Mouse (Mus musculus) embryonic facial prominence, embryonic 12.5 days (tissue): ENCODE data around the gene Sirt7. TPM values are rescaled to one million over a fixed set of nuclear protein-coding genes. Genes with fewer than 3 reads are reported as not detected.

Experiments used
- ATAC-seq: fragments of 200-750 bp; cut with Nextera tagmentation; 2 replicates; pipeline ENCODE4 v1.8.0; 2017; ENCODE audit not compliant: insufficient number of reproducible peaks, insufficient read depth, low FRiP score, low TSS enrichment
- H3K27ac ChIP-seq: fragments of 300-500 bp; sonication (generic); 2 replicates; pipeline ENCODE4 v1.5.1; 2016; ENCODE audit warnings: mild to moderate bottlenecking
- H3K27me3 ChIP-seq: fragments of 300-500 bp; sonication (generic); 2 replicates; pipeline ENCODE4 v1.6.1; 2016; ENCODE audit warnings: mild to moderate bottlenecking, moderate library complexity
- H3K36me3 ChIP-seq: fragments of 300-500 bp; sonication (generic); 2 replicates; pipeline ENCODE4 v1.6.1; 2016; ENCODE audit warnings: mild to moderate bottlenecking
- H3K4me1 ChIP-seq: fragments of 300-500 bp; sonication (generic); 2 replicates; pipeline ENCODE4 v1.6.1; 2016
- H3K4me2 ChIP-seq: fragments of 300-500 bp; sonication (generic); replicated peaks from 2 replicates; pipeline ENCODE4 v1.6.1; 2016; ENCODE audit warnings: mild to moderate bottlenecking, moderate library complexity
- H3K4me3 ChIP-seq: fragments of 300-500 bp; sonication (generic); 2 replicates; pipeline ENCODE4 v1.5.1; 2016; ENCODE audit warnings: mild to moderate bottlenecking
- H3K9ac ChIP-seq: fragments of 300-500 bp; sonication (generic); 2 replicates; pipeline ENCODE4 v1.6.1; 2016; ENCODE audit warnings: mild to moderate bottlenecking, moderate library complexity
- H3K9me3 ChIP-seq: fragments of 300-500 bp; sonication (generic); 2 replicates; pipeline ENCODE4 v1.6.1; 2016; ENCODE audit warnings: mild to moderate bottlenecking, moderate library complexity
- WGBS: fragments of 180-500 bp; shearing (Covaris S2); methylation state at CpG from one replicate; pipeline ENCODE4 v1.1.7; 2016; 5-methylcytosine and 5-hydroxymethylcytosine counted together
- polyA plus RNA-seq: library from polyadenylated mRNA; unstranded; fragments of >200 nt; fragmentation: Nextera tagmentation; extraction: Ambion mirVana; gene quantifications from 2 replicates; pipeline ENCODE4 v1.2.1, GENCODE M21; 2016

Sirt7 gene
- polyA plus RNA-seq, 1 experiment from 2014 or later, result 30.4 TPM

DNA sequence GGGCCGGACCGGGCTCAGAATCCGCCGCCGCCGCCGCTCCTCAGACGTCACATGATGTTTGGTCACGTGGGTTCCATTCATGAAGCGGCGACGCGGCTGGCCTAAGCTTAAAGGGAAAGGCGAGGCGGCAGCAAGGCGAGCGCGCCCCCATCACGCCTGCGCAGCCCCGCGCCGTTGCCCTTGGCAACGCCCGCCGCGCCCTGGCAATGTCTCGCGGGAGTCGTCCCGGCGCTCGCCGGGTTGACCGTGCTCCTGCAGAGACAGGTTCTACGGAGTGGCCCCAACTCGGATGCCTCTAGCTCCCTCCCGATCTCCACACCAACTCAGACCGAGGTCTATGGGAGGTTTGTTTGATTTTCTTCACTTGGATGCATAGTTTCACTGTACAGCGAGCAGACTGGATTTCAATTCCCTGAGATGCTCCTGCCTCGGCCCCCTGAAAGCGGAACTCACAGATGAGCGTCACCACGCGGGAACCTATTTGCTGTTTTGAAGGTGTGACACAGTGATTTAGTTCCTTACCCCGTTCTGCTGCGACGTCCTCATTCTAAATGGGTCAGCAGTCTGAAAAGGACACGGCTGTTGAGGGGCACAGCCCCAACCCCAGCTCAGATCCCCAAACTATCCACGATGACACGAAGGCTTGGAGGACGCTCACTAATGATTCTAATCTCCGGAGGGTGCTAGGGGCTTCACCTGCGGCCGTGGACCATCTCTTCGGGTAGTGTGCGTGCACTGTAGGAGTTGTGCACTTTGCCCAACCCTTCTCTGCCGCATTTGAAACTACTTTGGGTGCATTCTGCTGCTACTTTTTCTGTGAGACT, 8.7 kb upstream of the Sirt7 start, which contains the start of gene Mafg:
Gene Mafg, minus strand, starts transcription at position 81 of the 824 bp plus-strand sequence.
- Histone ChIP-seq H3K4me1 (peaks cover 29% of the 10 kb centered on the region), H3K27me3 (no peaks in the 10 kb centered on the region), H3K27ac (peak within 1 kb of the TSS; percentile 90), H3K9me3 (no peaks in the 10 kb centered on the region), H3K36me3 (peaks cover 8% of the 10 kb centered on the region), H3K4me2 (peak within 1 kb of the TSS; percentile 84), H3K4me3 (peak within 1 kb of the TSS; percentile 94), H3K9ac (peak within 1 kb of the TSS; percentile 89)
- WGBS, result 10% methylated on average over 58 of the region's 58 CpGs
- ATAC-seq, result peak; percentile 80

DNA sequence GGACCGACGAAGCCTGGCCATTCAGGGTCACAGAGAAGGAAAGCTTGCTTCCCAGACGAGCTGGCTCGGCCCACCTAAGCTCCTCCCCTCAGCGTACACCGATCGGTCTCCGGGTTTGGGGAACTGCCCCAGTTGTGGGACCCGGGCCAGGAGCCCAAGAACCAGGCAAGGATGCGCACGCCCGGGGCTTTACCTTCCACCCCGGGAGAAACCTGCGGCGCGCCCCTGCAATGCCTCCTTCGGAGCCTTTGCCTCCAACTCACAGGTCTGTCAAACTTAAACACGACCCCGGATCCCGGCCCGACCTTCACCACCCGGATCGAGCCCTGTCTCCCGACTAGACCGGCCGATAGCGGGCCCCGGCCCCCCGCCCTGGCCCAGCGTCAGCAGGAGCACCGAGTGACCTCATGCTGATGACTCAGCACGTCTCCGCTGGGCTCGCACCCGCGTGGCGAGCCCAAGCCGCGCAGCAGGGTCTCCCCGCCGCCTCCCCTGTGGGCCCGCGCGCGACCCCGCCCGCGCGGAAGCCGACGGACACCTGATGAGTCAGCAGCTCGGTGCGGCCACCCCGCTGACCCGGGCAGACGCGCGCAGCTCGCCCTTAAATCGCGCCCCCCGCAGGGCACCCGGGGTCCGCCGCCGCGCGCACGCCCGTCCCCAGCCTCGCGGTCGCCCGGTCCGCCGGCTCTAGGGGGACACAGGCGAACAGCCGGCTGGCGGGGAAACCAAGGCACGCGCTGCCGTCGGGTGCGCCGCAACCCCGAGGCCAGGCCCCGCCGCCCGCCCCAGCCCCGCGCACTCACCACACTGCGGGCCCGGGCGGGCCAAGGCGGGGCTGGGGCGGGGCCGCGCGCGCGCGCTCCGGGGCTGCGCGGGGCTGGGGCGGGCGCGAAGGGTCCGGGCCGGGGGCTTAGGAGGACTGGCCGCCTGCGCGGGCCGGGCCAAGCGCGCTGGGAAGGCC, 7.8 kb upstream of the Sirt7 start:
- no peaks in the 10 kb centered on the region for H3K9me3 ChIP-seq
- peak overlapping the region; percentile 84 for H3K4me2 ChIP-seq
- peaks cover 10% of the 10 kb centered on the region for H3K36me3 ChIP-seq
- peak overlapping the region; percentile 90 for H3K27ac ChIP-seq
- H3K4me3 ChIP-seq, result peak overlapping the region; percentile 94
- H3K4me1 ChIP-seq, result peaks cover 29% of the 10 kb centered on the region
- no peaks in the 10 kb centered on the region for H3K27me3 ChIP-seq
- under 1% methylated on average over 109 of the region's 116 CpGs for WGBS
- ATAC-seq, result peak; percentile 81
- H3K9ac ChIP-seq, result peak overlapping the region; percentile 89

DNA sequence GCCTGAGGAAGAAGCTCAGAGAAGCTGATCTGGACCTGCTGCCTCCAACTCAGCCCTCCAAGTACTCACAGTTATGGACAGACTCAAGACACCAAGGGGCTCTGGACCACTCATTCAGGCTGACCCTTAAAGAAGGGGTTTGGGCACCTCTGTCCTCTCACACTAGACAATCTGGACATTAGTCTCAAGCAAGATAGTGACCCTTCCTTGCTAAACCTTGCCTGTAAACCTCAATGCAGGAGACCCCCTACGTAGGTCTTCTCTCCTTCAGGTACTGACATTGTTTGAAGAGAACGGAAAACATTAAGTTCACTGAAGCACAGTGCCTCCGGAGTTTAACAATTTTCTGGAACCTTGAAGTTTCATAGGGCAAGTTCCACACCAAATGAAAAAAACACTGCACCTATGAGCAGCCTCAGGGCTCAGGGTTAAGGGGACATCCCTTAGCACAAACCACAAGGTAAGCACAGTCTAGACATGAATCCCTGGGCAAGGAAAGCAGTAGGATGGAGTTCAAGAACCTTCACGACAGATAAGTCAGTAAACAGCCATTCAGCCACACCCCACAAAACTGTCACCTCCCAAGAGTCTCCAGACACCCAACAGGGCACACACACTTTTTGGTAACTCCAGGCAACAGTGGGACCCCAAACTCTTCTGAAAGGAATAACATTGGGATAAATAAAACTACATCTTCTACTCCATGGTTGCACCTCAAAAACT, 6.8 kb upstream of the Sirt7 start:
- no peaks in the 10 kb centered on the region for H3K9me3 ChIP-seq
- H3K27ac ChIP-seq, result peak overlapping the region; percentile 90
- H3K4me1 ChIP-seq, result peaks cover 29% of the 10 kb centered on the region
- ATAC-seq, result no peak
- peaks cover 19% of the 10 kb centered on the region for H3K36me3 ChIP-seq
- peak overlapping the region; percentile 84 for H3K4me2 ChIP-seq
- peak overlapping the region; percentile 89 for H3K9ac ChIP-seq
- H3K4me3 ChIP-seq, result peak overlapping the region; percentile 94
- 65% methylated on average over 4 of the region's 4 CpGs for WGBS
- H3K27me3 ChIP-seq, result no peaks in the 10 kb centered on the region

GRCm38 (mm10) chr11:120630881-120631725, 6.1 kb upstream of the Sirt7 start:
- peaks cover 24% of the 10 kb centered on the region for H3K36me3 ChIP-seq
- H3K9ac ChIP-seq, result peak overlapping the region; percentile 13; the same call in 1 of the 2 replicates
- no peak overlapping the region for H3K4me3 ChIP-seq
- H3K4me1 ChIP-seq, result peaks cover 29% of the 10 kb centered on the region
- no peaks in the 10 kb centered on the region for H3K27me3 ChIP-seq
- ATAC-seq, result no peak
- no peaks in the 10 kb centered on the region for H3K9me3 ChIP-seq
- H3K27ac ChIP-seq, result no peak overlapping the region; the same call in 1 of the 2 replicates
- WGBS, result 43% methylated on average over 7 of the region's 7 CpGs
- peak overlapping the region; percentile 84 for H3K4me2 ChIP-seq

DNA sequence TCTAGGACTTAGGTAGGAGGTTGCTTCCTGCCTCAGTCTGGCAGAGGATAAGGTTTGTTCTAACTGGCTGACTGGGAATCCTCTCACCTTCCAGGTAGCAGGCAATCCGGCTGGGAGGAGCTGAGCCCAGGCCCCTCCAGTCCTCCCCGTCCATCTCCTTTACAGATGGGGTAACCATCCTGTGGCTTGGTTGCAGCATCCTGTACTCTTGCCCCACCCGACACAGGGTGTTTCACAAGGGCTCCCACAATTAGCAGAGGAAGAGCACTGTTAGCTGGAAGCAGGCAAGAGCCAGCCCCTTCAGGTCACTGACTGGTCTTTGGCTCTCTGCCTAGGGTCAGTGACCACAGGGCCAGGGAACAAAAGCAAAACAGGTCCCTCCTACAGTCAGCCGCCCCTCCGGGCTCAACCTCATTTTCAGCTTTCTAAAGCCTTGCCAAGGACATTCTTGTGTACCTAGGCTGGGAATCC, 5.4 kb upstream of the Sirt7 start:
- 0 out of 2 replicates have a peak overlapping the region, but pooled peaks have one; percentile 4 for H3K4me3 ChIP-seq
- peaks cover 24% of the 10 kb centered on the region for H3K36me3 ChIP-seq
- no peaks in the 10 kb centered on the region for H3K9me3 ChIP-seq
- peaks cover 31% of the 10 kb centered on the region for H3K4me1 ChIP-seq
- no peaks in the 10 kb centered on the region for H3K27me3 ChIP-seq
- no peak for ATAC-seq
- peak overlapping the region; percentile 12; the same call in 1 of the 2 replicates for H3K4me2 ChIP-seq
- H3K9ac ChIP-seq, result peak overlapping the region; percentile 32; the same call in 1 of the 2 replicates
- WGBS, result 47% methylated on average over 5 of the region's 5 CpGs
- H3K27ac ChIP-seq, result peak overlapping the region; percentile 51; the same call in 1 of the 2 replicates

DNA sequence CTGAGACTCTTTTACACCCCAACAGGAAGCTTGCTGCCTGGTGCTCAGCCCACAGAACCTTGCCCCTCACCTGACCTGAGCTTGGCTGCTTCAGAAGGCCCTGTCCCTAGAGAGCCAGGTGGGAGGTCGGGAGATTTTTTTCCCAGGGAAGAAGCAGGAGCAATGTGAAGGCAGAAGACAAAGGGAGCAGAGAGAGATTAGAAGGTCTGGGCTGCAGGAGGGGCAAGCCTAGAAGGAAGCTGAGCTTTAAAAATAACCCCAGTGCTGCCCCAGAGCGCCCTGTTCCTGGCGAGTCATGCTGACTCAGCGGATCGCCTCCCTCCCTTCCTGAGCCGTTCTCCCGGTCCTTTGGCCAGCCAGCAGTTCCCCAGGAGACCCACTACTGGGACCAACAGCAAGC, 4.9 kb upstream of the Sirt7 start:
- ATAC-seq, result no peak
- Histone ChIP-seq H3K36me3 (peaks cover 24% of the 10 kb centered on the region), H3K4me2 (0 out of 2 replicates have a peak overlapping the region, but pooled peaks have one; percentile 12), H3K9me3 (no peaks in the 10 kb centered on the region), H3K4me1 (peaks cover 35% of the 10 kb centered on the region), H3K27ac (0 out of 2 replicates have a peak overlapping the region, but pooled peaks have one; percentile 51), H3K4me3 (0 out of 2 replicates have a peak overlapping the region, but pooled peaks have one; percentile 4), H3K9ac (peak overlapping the region; percentile 32; the same call in 1 of the 2 replicates), H3K27me3 (no peaks in the 10 kb centered on the region)
- WGBS, result 33% methylated on average over 7 of the region's 7 CpGs

DNA sequence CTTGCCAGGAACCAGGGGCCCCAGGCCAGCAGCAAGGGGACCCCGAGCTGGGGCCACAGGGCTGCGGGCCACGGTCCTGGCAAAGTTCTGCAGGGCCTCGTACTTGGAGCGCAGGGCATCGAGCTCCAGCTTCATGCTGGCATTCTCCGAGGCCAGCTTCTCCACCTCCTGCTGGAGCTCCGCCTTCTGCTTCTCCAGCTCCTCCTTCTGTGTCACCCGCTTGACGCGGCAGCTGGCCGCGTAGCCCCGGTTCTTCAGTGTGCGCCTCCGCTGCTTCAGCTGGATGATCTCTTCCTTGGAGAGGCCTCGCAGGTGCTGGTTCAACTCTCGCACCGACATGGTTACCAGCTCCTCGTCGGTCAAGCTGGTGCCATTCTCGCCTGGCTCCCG, 4.3 kb upstream of the Sirt7 start:
- H3K4me2 ChIP-seq, result no peak overlapping the region
- no peaks in the 10 kb centered on the region for H3K27me3 ChIP-seq
- no peak overlapping the region for H3K9ac ChIP-seq
- no peaks in the 10 kb centered on the region for H3K9me3 ChIP-seq
- H3K4me1 ChIP-seq, result peaks cover 35% of the 10 kb centered on the region
- ATAC-seq, result no peak
- no peak overlapping the region for H3K4me3 ChIP-seq
- H3K36me3 ChIP-seq, result peaks cover 24% of the 10 kb centered on the region
- no peak overlapping the region for H3K27ac ChIP-seq
- WGBS, result 81% methylated on average over 23 of the region's 23 CpGs

GRCm38 (mm10) chr11:120628601-120629340, 3.7 kb upstream of the Sirt7 start:
- no peak overlapping the region for H3K4me2 ChIP-seq
- H3K4me1 ChIP-seq, result peaks cover 40% of the 10 kb centered on the region
- H3K36me3 ChIP-seq, result peaks cover 24% of the 10 kb centered on the region
- no peaks in the 10 kb centered on the region for H3K27me3 ChIP-seq
- H3K4me3 ChIP-seq, result no peak overlapping the region
- ATAC-seq, result no peak
- H3K9ac ChIP-seq, result no peak overlapping the region
- H3K9me3 ChIP-seq, result no peaks in the 10 kb centered on the region
- WGBS, result 95% methylated on average over 23 of the region's 23 CpGs
- no peak overlapping the region for H3K27ac ChIP-seq

DNA sequence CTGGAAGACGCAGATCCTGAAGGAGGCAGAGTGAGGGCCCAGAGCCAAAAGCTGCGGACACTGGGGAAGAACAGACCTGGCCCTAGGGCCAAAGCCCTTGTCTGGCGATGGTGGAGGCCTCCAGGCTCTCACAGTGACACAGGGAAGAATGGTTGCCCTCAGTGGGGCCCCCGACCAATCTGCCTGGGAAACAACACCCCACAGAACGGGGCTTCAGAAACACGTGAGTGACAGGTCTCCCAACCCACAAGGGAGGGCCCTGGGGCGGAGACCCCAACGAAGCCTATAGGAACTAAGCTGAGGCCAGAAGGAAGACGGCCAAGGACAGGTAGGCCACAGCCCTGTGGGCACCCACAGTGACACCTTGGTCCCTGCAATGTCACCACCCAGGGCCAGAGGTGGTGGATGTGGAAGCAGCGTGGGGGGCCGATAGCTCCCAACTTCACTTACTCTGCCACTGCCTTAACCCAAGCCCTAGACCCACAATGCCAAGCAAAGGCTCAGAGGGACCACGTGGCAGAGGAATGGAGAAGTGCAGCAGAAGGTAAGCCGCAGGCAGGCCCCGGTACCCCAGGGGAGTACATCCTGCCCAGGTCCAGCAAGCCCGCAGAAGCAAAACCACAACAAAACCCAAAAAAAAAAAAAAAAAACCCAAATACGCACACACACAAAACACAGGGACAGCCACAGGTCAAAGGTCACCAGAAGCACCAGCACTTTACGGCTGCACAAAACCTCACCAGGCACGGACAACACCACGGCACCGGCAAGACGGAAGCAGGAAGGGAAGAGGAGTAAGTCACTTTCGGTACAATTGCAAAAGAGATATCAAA, 2.6 kb upstream of the Sirt7 start:
- H3K27ac ChIP-seq, result no peak overlapping the region
- H3K9me3 ChIP-seq, result no peaks in the 10 kb centered on the region
- peaks cover 32% of the 10 kb centered on the region for H3K36me3 ChIP-seq
- H3K4me2 ChIP-seq, result no peak overlapping the region
- 82% methylated on average over 22 of the region's 22 CpGs for WGBS
- no peak overlapping the region for H3K4me3 ChIP-seq
- no peaks in the 10 kb centered on the region for H3K27me3 ChIP-seq
- ATAC-seq, result no peak
- peaks cover 42% of the 10 kb centered on the region for H3K4me1 ChIP-seq
- no peak overlapping the region for H3K9ac ChIP-seq
